Mouse (Mus musculus) limb, embryonic 13.5 days (tissue): ENCODE data around the gene Lin7a. TPM values are rescaled to one million over a fixed set of nuclear protein-coding genes. Genes with fewer than 3 reads are reported as not detected.

Experiments used
- ATAC-seq: fragments of 200-750 bp; cut with Nextera tagmentation; 2 replicates; pipeline ENCODE4 v1.8.0; 2017; ENCODE audit warnings: low read depth, moderate number of reproducible peaks, moderate TSS enrichment; ENCODE audit not compliant: low FRiP score
- H3K27ac ChIP-seq: fragments of 300-500 bp; sonication (generic); 2 replicates; pipeline ENCODE4 v1.5.1; 2015; ENCODE audit warnings: inconsistent platforms, mild to moderate bottlenecking, moderate library complexity
- H3K27me3 ChIP-seq: fragments of 300-500 bp; sonication (generic); 2 replicates; pipeline ENCODE4 v1.6.1; 2015; ENCODE audit warnings: mild to moderate bottlenecking, inconsistent platforms
- H3K36me3 ChIP-seq: fragments of 300-500 bp; sonication (generic); 2 replicates; pipeline ENCODE4 v1.6.1; 2015; ENCODE audit warnings: inconsistent platforms, mild to moderate bottlenecking, moderate library complexity
- H3K4me1 ChIP-seq: fragments of 300-500 bp; sonication (generic); 2 replicates; pipeline ENCODE4 v1.6.1; 2015; ENCODE audit warnings: inconsistent platforms
- H3K4me2 ChIP-seq: fragments of 300-500 bp; sonication (generic); replicated peaks from 2 replicates; pipeline ENCODE4 v1.6.1; 2015; ENCODE audit warnings: inconsistent platforms, mild to moderate bottlenecking, moderate library complexity
- H3K4me3 ChIP-seq: fragments of 300-500 bp; sonication (generic); 2 replicates; pipeline ENCODE4 v1.5.1; 2015; ENCODE audit warnings: moderate library complexity, mild to moderate bottlenecking, inconsistent platforms
- H3K9ac ChIP-seq: fragments of 300-500 bp; sonication (generic); 2 replicates; pipeline ENCODE4 v1.6.1; 2015; ENCODE audit warnings: mild to moderate bottlenecking, inconsistent platforms
- H3K9me3 ChIP-seq: fragments of 300-500 bp; sonication (generic); 2 replicates; pipeline ENCODE4 v1.6.1; 2016; ENCODE audit warnings: inconsistent platforms
- WGBS: fragments of 180-500 bp; shearing (Covaris S2); methylation state at CpG from one replicate; pipeline ENCODE4 v1.1.7; 2015; 5-methylcytosine and 5-hydroxymethylcytosine counted together
- polyA plus RNA-seq: library from polyadenylated mRNA; unstranded; fragments of >200 nt; fragmentation: Nextera tagmentation; extraction: Ambion mirVana; gene quantifications from 2 replicates; pipeline ENCODE4 v1.2.1, GENCODE M21; 2015

Gene Lin7a
- polyA plus RNA-seq: 4.9 and 6.7 TPM in 2 replicates

DNA sequence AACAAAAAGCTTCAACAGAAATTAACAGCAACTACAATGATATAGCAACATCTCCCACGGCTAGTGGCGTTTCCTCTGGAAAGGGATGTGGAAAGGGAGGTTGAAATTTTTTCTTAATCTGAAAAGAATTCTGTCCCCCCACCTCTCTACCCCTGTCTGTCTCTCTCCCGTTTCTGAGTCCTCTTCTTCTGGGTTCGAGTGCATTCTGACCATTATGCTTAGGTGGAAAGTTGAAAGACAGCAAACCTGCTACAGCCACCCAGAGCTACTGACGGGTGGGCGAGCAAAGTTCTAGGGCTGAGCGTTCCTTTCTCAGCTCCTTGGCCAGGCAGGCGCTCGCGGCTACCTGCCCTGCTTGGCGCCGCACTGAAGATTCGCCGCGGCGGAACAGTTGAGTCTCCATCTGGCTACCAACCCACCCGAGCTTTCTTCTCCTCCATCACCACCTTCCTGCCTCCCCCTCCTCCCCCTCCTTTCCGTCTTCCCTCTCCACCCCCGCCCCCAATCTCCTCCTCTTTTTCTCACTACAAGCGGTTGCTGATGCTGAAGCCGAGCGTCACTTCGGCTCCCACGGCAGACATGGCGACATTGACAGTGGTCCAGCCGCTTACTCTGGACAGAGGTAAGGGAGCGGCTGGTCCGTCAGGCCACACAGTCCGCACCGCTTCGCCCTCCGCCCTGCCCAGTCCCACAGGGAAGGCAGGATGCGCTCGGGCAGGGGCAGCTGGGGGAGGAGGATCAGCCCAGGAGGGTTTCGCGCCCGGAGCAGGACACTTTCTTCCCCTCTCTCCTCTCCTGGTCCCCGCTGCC is at the start of gene Lin7a:
TSS of gene Lin7a (plus strand) at position 366 of the 810 bp plus-strand sequence.
- peaks cover 47% of the 10 kb centered on the region for H3K27me3 ChIP-seq
- H3K4me1 ChIP-seq: 0 out of 2 replicates have a peak, but pooled peaks cover 5% of the 10 kb centered on the region
- peak within 1 kb of the TSS; percentile 99 for H3K4me2 ChIP-seq
- H3K9ac ChIP-seq: peak within 1 kb of the TSS; percentile 73
- H3K27ac ChIP-seq: no peak within 1 kb of the TSS
- no peaks in the 10 kb centered on the region for H3K9me3 ChIP-seq
- 1% methylated on average over 37 of the region's 38 CpGs for WGBS
- peak within 1 kb of the TSS; percentile 69 for H3K4me3 ChIP-seq
- H3K36me3 ChIP-seq: no peaks in the 10 kb centered on the region
- peak; percentile 66 for ATAC-seq

DNA sequence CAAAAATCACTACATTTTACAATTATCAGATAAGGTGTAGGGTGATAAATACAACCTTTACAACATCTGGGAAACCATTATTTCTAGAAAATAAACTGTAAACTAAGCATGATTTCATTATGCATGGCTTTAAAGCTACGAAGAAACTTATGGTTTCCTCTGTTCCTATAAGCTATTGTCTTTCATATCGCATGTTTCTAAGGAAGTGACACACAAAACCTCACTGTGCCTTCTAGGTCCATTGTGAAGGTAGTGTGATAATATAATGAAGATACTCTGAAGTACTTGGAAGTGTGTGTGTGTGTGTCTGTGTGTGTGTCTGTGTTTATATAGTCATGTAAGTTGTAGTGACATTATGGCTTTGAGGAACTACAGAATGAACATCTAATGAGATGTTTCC is 49.8 kb upstream of the Lin7a start:
- H3K27me3 ChIP-seq: no peaks in the 10 kb centered on the region
- H3K36me3 ChIP-seq: no peaks in the 10 kb centered on the region
- no peak overlapping the region for H3K9ac ChIP-seq
- H3K4me3 ChIP-seq: no peak overlapping the region
- H3K4me1 ChIP-seq: no peaks in the 10 kb centered on the region
- H3K9me3 ChIP-seq: no peaks in the 10 kb centered on the region
- no peak overlapping the region for H3K27ac ChIP-seq
- ATAC-seq: no peak
- WGBS: 83% methylated on average over 2 of the region's 2 CpGs
- H3K4me2 ChIP-seq: no peak overlapping the region

DNA sequence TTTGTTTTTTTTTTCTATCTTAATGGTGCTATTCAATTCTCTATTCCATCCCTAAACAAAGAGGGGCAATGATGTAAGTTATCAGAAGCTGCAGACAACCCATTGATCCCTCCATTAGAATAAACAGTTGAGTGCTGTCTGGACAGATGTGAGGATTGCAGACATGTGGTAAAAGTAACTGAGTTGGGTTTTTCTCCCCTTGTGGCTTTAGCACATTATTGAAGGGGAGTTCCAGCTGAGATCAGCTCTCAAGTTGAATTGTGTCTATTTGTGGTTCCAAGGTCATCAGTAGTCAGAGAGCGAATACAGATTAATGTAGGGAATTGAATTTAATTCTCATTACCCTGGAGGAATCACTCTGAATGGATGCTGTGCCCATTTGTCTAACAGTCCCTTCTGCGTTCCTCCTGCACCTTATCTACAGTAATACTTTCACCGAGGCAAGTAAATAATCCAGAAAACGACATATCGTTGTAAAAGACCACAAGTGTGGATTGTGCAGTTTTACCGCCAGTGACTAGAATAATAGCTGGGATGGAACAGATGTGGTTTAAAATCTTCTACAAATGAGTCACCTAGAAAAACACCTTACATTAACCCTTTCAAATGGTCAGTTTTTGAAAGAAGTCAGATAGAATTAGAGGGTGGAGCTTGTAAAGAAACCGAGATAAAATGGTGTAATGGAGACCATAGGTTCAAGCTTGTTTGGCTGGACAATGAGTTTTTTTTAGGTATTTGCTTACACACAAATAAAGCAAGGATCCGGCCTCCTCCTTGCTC is 48.9 kb upstream of the Lin7a start:
- Histone ChIP-seq H3K9ac (no peak overlapping the region), H3K9me3 (no peaks in the 10 kb centered on the region), H3K4me3 (no peak overlapping the region), H3K36me3 (no peaks in the 10 kb centered on the region), H3K4me2 (no peak overlapping the region), H3K27ac (no peak overlapping the region), H3K27me3 (no peaks in the 10 kb centered on the region), H3K4me1 (no peaks in the 10 kb centered on the region)
- ATAC-seq: no peak
- WGBS: 86% methylated on average over 8 of the region's 8 CpGs

DNA sequence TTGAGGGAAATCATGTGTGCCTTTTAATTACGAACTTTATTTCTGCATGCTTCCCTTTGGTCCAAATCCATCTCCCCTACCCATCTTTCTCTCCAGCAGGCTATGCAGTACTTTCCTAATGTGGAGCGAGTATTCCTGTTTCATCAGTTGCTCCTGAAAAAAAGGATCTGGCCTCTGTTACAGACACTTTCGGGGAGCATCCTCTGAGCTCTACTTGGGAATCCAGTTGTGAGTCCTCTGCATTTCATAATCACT is 48.4 kb upstream of the Lin7a start:
- Histone ChIP-seq H3K27ac (no peak overlapping the region), H3K4me3 (no peak overlapping the region), H3K4me1 (no peaks in the 10 kb centered on the region), H3K9me3 (no peaks in the 10 kb centered on the region), H3K27me3 (no peaks in the 10 kb centered on the region), H3K4me2 (no peak overlapping the region), H3K36me3 (no peaks in the 10 kb centered on the region), H3K9ac (no peak overlapping the region)
- 83% methylated on average over 3 of the region's 3 CpGs for WGBS
- ATAC-seq: no peak

DNA sequence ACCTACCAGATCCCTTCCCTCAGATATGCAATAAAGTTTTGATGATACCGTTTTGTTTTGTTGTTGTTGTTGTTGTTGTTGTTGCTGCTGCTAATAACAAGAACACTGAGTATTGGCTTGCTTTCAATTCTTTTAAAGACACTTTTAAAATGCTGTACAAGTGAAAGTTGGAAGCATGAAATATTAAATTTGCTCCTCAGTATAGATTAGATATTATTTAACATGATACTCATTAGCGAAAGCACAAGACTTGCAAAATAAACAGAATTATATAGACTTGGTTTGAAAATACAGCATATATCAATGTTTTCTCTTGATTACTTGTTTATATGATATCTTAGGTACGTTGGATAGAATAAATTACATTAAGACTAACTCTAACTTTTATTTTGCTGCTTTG is 47.7 kb upstream of the Lin7a start:
- no peak overlapping the region for H3K9ac ChIP-seq
- H3K9me3 ChIP-seq: no peaks in the 10 kb centered on the region
- H3K4me3 ChIP-seq: no peak overlapping the region
- H3K4me2 ChIP-seq: no peak overlapping the region
- ATAC-seq: no peak
- no peaks in the 10 kb centered on the region for H3K27me3 ChIP-seq
- no peaks in the 10 kb centered on the region for H3K36me3 ChIP-seq
- H3K4me1 ChIP-seq: no peaks in the 10 kb centered on the region
- 90% methylated on average over 3 of the region's 3 CpGs for WGBS
- no peak overlapping the region for H3K27ac ChIP-seq

DNA sequence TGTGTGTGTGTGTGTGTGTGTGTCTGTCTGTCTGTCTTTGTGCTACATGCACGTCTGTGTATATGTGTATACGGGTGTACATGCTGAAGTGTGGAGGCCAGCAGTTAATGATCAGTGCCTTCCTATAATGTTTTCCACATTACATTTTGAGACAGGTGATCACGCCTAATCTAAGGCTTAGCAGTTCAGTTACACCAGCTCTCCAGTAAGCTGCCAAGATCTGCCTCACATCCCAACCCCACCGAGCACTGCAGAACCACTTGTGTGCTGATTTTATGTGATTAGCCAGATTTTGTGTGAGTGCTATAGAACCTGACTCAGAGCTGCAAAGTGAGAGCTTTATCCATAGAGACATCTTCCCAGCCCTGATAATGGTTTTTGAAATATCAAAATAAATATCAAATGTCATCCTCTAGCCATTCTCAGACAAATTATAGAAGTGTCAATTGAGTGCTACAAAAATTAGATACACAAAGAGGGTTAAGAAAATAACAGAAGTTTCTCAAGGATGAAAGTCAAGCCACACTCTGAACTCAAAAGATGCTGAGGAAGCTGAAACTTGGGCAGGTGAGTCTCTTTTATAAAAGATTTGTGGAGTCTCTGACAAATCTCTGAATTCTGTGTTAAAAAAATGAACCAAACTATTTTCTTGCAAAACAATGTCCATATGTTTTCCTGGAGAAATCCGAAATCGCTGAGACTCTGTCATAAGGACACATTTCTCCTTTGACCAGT is 46.7 kb upstream of the Lin7a start:
- no peaks in the 10 kb centered on the region for H3K36me3 ChIP-seq
- no peaks in the 10 kb centered on the region for H3K27me3 ChIP-seq
- no peak overlapping the region for H3K27ac ChIP-seq
- no peak overlapping the region for H3K4me3 ChIP-seq
- no peak for ATAC-seq
- H3K4me2 ChIP-seq: no peak overlapping the region
- no peaks in the 10 kb centered on the region for H3K9me3 ChIP-seq
- 79% methylated on average over 6 of the region's 6 CpGs for WGBS
- H3K4me1 ChIP-seq: no peaks in the 10 kb centered on the region
- no peak overlapping the region for H3K9ac ChIP-seq

DNA sequence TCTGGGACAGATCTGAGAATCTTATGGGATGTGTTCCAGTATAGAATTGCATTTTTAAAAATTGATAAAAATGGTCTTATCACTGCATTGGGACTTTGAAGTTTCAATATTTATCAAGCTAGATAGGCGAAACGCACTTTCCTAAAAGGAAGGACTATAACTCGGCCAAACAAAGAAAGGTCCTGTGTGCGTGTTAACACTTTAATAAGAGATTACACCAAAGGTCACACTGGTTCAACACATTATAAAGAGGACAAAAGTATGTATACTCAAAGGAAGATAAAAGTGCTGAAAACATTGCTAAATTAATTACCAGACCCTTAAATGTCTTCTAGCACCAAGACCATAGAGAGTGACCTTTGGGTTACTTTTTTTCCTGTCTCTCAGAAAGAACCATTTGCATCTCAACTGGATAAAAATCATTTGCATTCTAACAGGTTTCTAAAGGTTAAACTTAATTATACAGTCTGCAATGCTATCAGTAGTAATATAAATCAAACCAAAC is 46.1 kb upstream of the Lin7a start:
- no peak overlapping the region for H3K27ac ChIP-seq
- H3K9ac ChIP-seq: no peak overlapping the region
- H3K9me3 ChIP-seq: no peaks in the 10 kb centered on the region
- H3K4me3 ChIP-seq: no peak overlapping the region
- H3K4me2 ChIP-seq: no peak overlapping the region
- no peaks in the 10 kb centered on the region for H3K36me3 ChIP-seq
- no peak for ATAC-seq
- WGBS: 92% methylated on average over 4 of the region's 4 CpGs
- H3K4me1 ChIP-seq: no peaks in the 10 kb centered on the region
- H3K27me3 ChIP-seq: no peaks in the 10 kb centered on the region

DNA sequence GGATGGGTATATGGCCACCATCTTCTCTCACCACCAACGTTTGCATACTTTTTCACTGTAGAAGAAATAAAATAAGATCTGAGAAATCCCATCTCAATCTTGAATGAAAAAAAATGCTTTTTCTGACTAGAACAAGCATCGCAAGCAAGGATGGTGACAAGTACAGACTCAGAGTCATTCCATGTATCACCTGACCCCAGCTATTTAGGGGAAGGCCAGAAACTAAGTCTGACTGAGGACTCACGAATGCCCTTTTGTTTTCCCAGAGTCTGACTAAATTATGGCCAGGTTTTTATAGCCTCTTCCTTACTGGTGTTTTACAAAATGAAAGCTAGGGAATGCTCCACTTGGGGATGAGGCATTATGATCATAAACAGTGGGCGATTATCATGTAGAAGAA is 45.6 kb upstream of the Lin7a start:
- Histone ChIP-seq H3K4me2 (no peak overlapping the region), H3K36me3 (no peaks in the 10 kb centered on the region), H3K27me3 (no peaks in the 10 kb centered on the region), H3K4me3 (no peak overlapping the region), H3K9me3 (no peaks in the 10 kb centered on the region), H3K4me1 (no peaks in the 10 kb centered on the region), H3K27ac (no peak overlapping the region), H3K9ac (no peak overlapping the region)
- WGBS: 82% methylated on average over 4 of the region's 4 CpGs
- ATAC-seq: no peak

DNA sequence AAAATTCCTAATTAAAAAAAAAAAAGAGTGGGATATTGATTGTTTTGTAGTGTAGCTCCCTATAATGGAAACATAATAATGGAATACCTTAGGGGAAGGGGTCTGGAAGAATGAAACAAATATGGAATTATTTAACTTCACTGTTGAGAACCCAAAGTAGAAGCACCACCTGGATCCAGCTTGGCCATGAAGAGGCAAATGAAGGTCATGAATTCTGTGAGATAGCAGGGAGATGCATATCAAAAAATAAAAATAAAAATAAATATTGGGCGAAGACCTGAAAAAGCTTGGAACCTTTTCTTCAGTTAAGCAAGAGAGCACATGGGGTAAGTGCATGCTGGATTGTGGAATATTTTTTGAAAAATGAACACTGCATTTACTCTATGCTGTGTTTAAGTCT is 43.6 kb upstream of the Lin7a start:
- H3K36me3 ChIP-seq: no peaks in the 10 kb centered on the region
- no peaks in the 10 kb centered on the region for H3K4me1 ChIP-seq
- WGBS: 91% methylated on average over 1 of the region's 1 CpGs
- H3K27me3 ChIP-seq: no peaks in the 10 kb centered on the region
- no peak overlapping the region for H3K4me2 ChIP-seq
- H3K27ac ChIP-seq: no peak overlapping the region
- no peaks in the 10 kb centered on the region for H3K9me3 ChIP-seq
- ATAC-seq: no peak
- H3K4me3 ChIP-seq: no peak overlapping the region
- H3K9ac ChIP-seq: no peak overlapping the region

DNA sequence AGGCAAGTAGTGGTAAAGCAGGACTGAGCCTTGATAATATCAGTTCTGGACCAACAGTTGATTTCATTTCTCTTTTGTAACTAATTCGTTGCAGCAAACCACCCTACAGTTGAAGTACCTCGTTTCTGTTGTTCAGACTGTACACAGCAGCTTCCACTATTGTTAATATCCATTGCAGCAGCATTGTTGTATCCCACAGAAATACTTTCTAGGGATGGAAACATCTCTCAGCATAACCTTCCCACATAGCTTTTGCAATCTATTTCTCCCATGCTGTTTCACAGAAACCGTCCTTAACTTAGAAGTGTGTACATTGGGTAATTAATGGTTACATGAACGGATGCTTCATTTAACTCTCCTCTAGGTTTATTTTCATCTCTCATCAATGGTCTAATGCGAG is 42.7 kb upstream of the Lin7a start:
- no peak overlapping the region for H3K4me2 ChIP-seq
- ATAC-seq: no peak
- H3K27ac ChIP-seq: no peak overlapping the region
- 85% methylated on average over 5 of the region's 5 CpGs for WGBS
- H3K9me3 ChIP-seq: no peaks in the 10 kb centered on the region
- H3K27me3 ChIP-seq: no peaks in the 10 kb centered on the region
- H3K36me3 ChIP-seq: no peaks in the 10 kb centered on the region
- no peaks in the 10 kb centered on the region for H3K4me1 ChIP-seq
- H3K4me3 ChIP-seq: no peak overlapping the region
- no peak overlapping the region for H3K9ac ChIP-seq

DNA sequence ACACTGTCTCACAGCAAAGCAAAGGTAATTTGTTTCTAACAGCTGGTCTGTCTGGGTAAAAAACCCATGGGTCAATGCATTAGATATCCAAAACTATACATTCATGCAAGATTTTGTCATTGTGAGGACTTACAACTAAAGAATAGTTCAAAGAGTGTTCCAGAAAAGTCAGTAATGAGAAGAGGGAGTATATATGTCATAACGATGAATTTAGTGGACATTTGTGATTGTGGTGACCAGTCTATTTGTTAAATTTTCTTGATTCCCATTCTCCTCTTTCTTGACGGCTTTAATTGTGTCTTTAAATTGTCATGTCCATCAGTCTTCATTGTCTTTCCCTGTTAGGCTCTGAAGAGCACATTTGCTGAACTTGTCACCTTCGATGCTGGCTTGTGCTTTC is 42.1 kb upstream of the Lin7a start:
- WGBS: 84% methylated on average over 3 of the region's 3 CpGs
- ATAC-seq: no peak
- H3K4me1 ChIP-seq: no peaks in the 10 kb centered on the region
- H3K27ac ChIP-seq: no peak overlapping the region
- H3K9me3 ChIP-seq: no peaks in the 10 kb centered on the region
- H3K36me3 ChIP-seq: no peaks in the 10 kb centered on the region
- H3K9ac ChIP-seq: no peak overlapping the region
- H3K4me2 ChIP-seq: no peak overlapping the region
- H3K27me3 ChIP-seq: no peaks in the 10 kb centered on the region
- H3K4me3 ChIP-seq: no peak overlapping the region
